Mouse (Mus musculus) lung, adult 2 months (tissue): ENCODE data around the gene Ccdc6.

ENCODE experiments used
- CTCF ChIP-seq: fragments of 200-500 bp; IDR thresholded peaks from 2 replicates; pipeline ENCODE4 v1.5.1; 2011; ENCODE audit warnings: mild to moderate bottlenecking, low read length, control low read depth; ENCODE audit not compliant: insufficient read depth
- POLR2A ChIP-seq: fragments of 200-500 bp; IDR thresholded peaks from 2 replicates; pipeline ENCODE4 v1.6.1; 2011; ENCODE audit warnings: low read depth, mild to moderate bottlenecking, control low read depth, low read length, borderline replicate concordance; ENCODE audit errors: extremely low read depth

DNA sequence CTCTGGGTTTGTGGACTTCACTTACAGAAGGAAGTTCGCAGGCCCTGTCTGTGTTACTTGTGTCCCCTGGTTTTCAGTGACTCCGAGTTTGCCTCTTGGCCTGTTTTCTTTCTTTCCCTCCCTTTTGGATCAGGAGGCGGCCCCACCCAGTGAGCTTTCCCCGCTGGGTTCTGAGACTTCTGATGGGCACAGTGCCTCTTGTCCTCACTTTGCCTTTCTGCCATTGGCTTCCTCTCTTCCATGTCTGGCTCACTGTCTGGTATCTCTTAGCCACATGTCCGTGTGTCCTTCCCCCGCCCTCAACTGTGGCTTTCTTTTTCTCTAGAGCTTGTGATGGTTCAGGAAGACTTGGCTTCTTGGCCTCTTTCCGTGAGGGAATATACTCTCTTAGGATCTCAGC, 13.9 kb downstream of the Ccdc6 start:
- TF ChIP-seq CTCF (no peak), POLR2A (no peak)
